Mouse (Mus musculus) cortical plate, adult 2 months (tissue): ENCODE data around the gene Trim39. TPM values are rescaled to one million over a fixed set of nuclear protein-coding genes. Genes with fewer than 3 reads are reported as not detected.
A peak's percentile ranks its signal among the peaks of the same experiment; 100 is the strongest.

Experiments used
- H3K27ac ChIP-seq: fragments of 200-500 bp; 2 replicates; pipeline ENCODE4 v1.5.1; 2012; ENCODE audit warnings: low read length, control low read depth, inconsistent platforms; ENCODE audit not compliant: insufficient read depth
- H3K4me1 ChIP-seq: fragments of 200-500 bp; 2 replicates; pipeline ENCODE4 v1.6.1; 2011; ENCODE audit warnings: low read length; ENCODE audit not compliant: control insufficient read depth, insufficient read depth
- H3K4me3 ChIP-seq: fragments of 200-500 bp; 2 replicates; pipeline ENCODE4 v1.5.1; 2011; ENCODE audit warnings: mild to moderate bottlenecking, low read length, control low read depth; ENCODE audit not compliant: insufficient read depth
- CTCF ChIP-seq: fragments of 200-500 bp; IDR thresholded peaks from 2 replicates; pipeline ENCODE4 v1.5.1; 2011; ENCODE audit warnings: mild to moderate bottlenecking, control low read depth, low read length; ENCODE audit not compliant: insufficient read depth; ENCODE audit errors: extremely low read depth
- POLR2A ChIP-seq: fragments of 200-500 bp; IDR thresholded peaks from 2 replicates; pipeline ENCODE4 v1.6.1; 2011; ENCODE audit warnings: mild to moderate bottlenecking, low read length, control low read depth; ENCODE audit not compliant: insufficient read depth; ENCODE audit errors: extremely low read depth
- polyA plus RNA-seq: library from polyadenylated mRNA; depleted of rRNA; stranded (reverse); fragments of >200 nt; gene quantifications from 2 replicates; pipeline ENCODE4 v1.2.3, GENCODE M21; 2012

Trim39 gene
- polyA plus RNA-seq, 1 experiment, result 30.6 TPM

GRCm38 (mm10) chr17:36273796-36274195 is 1.7 kb upstream of the Trim39 start:
- peak overlapping the region; percentile 86; the same call in 1 of the 2 replicates for H3K4me3 ChIP-seq
- peaks cover 8% of the 10 kb centered on the region for H3K4me1 ChIP-seq
- no peak overlapping the region for H3K27ac ChIP-seq
- TF ChIP-seq POLR2A (no peak), CTCF (no peak)

GRCm38 (mm10) chr17:36272643-36273366 is 758 bp upstream of the Trim39 start:
- Histone ChIP-seq H3K4me3 (peak overlapping the region; percentile 86), H3K4me1 (peaks cover 8% of the 10 kb centered on the region), H3K27ac (no peak overlapping the region)
- no peak for TF ChIP-seq CTCF
- no peak for TF ChIP-seq POLR2A

- Histone ChIP-seq H3K27ac (peak overlapping the region; percentile 93), H3K4me3 (peak overlapping the region; percentile 86), H3K4me1 (peaks cover 8% of the 10 kb centered on the region)
- TF ChIP-seq CTCF (no peak), POLR2A (peak; percentile 74)
Measured at GRCm38 (mm10) chr17:36270956-36271585, 976 bp downstream of the Trim39 start.

DNA sequence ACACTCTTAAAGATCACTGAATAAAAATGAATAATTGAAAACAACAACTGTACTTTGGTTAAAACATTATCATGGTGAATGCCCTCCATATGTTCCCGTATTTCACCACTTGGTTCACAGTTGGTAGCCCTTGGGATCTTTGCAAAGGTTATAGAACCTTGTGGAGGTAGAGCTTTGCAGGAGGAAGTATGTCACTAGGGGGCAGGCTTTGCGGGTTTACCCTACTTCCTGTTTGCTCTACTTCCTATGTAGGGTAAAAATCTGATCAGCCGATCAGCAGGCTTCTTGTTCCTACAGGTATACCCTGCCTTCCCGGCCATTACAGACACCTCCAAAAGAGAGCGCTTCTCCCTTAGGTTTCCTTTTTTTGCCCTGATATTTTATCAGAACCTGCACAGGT is 6.2 kb downstream of the Trim39 start:
- TF ChIP-seq POLR2A (no peak), CTCF (no peak)
- no peak overlapping the region for H3K27ac ChIP-seq
- H3K4me1 ChIP-seq, result no peaks in the 10 kb centered on the region
- H3K4me3 ChIP-seq, result no peak overlapping the region

DNA sequence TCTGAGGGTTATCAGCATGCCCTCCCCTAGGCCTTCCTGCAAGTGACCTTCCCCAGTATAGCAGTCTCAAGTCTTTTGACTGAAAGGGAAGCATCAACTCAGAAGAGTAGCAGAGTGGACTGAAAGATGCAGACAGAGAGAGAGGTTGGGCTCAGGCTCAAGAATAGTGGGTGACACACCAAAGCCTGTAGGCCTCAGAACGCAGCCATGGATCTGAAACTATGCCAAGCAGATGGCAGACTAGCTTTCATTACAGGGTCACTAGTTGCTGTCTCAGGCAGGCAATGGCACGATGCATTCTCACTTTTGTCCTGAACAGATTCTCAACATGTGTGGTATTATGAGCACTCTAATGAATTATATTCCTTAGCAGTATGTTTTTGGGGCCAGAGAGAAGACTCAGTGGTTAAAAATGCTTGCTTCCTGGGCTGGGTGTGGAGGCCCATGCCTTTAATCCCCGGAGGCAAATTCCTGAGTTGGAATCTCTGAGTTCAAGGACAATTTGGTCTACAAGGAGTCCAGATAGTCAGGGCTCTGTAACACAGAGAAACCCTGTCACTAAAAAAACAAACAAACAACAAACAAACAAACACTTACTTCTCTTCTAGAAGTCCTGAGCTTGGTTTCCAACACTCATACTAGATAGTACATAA is 7.6 kb downstream of the Trim39 start:
- TF ChIP-seq POLR2A (no peak), CTCF (no peak)
- H3K4me1 ChIP-seq, result no peaks in the 10 kb centered on the region
- H3K4me3 ChIP-seq, result no peak overlapping the region
- H3K27ac ChIP-seq, result no peak overlapping the region

- H3K4me1 ChIP-seq, result no peaks in the 10 kb centered on the region; the same call in 1 of the 2 replicates
- no peak overlapping the region for H3K4me3 ChIP-seq
- TF ChIP-seq CTCF (no peak), POLR2A (no peak)
- H3K27ac ChIP-seq, result no peak overlapping the region
Measured at GRCm38 (mm10) chr17:36261511-36262166, 10.4 kb downstream of the Trim39 start.

- TF ChIP-seq POLR2A (no peak), CTCF (no peak)
- Histone ChIP-seq H3K4me3 (peak within 1 kb of the TSS; percentile 84), H3K27ac (peak within 1 kb of the TSS; percentile 66), H3K4me1 (no peaks in the 10 kb centered on the region; the same call in 1 of the 2 replicates)
Measured at GRCm38 (mm10) chr17:36257969-36258368, 14.1 kb downstream of the Trim39 start, which contains the start of gene Rpp21. Gene Rpp21, minus strand, starts transcription at chr17:36258069.

- Histone ChIP-seq H3K27ac (peak overlapping the region; percentile 66), H3K4me3 (peak overlapping the region; percentile 84), H3K4me1 (no peaks in the 10 kb centered on the region; the same call in 1 of the 2 replicates)
- TF ChIP-seq CTCF, result peak; percentile 54
- peak; percentile 83 for TF ChIP-seq POLR2A
Measured at GRCm38 (mm10) chr17:36257241-36257947, 14.7 kb downstream of the Trim39 start.
